Mouse (Mus musculus): Measurements from ENCODE around the gene Pla2g2d. TPM values are rescaled to one million over a fixed set of nuclear protein-coding genes. Genes with fewer than 3 reads are reported as not detected.

The Pla2g2d gene
- 0.20 TPM in 1 of 2 replicates, not detected in the other for polyA plus RNA-seq (2015; fragmentation: Nextera tagmentation; extraction: Ambion mirVana)

GRCm38 (mm10) chr4:138775435-138775834 is at the start of gene Pla2g2d:
TSS of gene Pla2g2d (plus strand) at chr4:138775735.
- H3K4me1 ChIP-seq (ENCODE audit: control insufficient read depth, insufficient read depth, low read length), result 0 out of 2 replicates have a peak, but pooled peaks cover 4% of the 10 kb centered on the region
- H3K27ac ChIP-seq (ENCODE audit: low read length), result no peak within 1 kb of the TSS
- H3K9ac ChIP-seq (ENCODE audit: low read depth, low read length), result no peak within 1 kb of the TSS
- H3K9me3 ChIP-seq (replicated peaks; ENCODE audit: control insufficient read depth, low read length, poor library complexity, severe bottlenecking), result no peaks in the 10 kb centered on the region
- no peak for ATAC-seq
- no peaks in the 10 kb centered on the region for H3K27me3 ChIP-seq (ENCODE audit: control insufficient read depth, insufficient read depth, low read depth, low read length)
- no peak within 1 kb of the TSS for H3K4me3 ChIP-seq (ENCODE audit: low read depth, low read length)
- H3K36me3 ChIP-seq (ENCODE audit: control insufficient read depth, insufficient read depth, low read length), result no peaks in the 10 kb centered on the region
- no peak within 1 kb of the TSS for H3K4me2 ChIP-seq (ENCODE audit: low read length)
- 92% methylated on average over 6 of the region's 6 CpGs for WGBS

- Histone ChIP-seq H3K27me3 (ENCODE audit: control insufficient read depth, insufficient read depth, low read depth, low read length) (no peaks in the 10 kb centered on the region), H3K36me3 (ENCODE audit: control insufficient read depth, insufficient read depth, low read length) (no peaks in the 10 kb centered on the region), H3K9ac (ENCODE audit: low read depth, low read length) (no peak overlapping the region), H3K4me2 (ENCODE audit: low read length) (no peak overlapping the region), H3K27ac (ENCODE audit: low read length) (no peak overlapping the region), H3K9me3 (replicated peaks; ENCODE audit: control insufficient read depth, low read length, poor library complexity, severe bottlenecking) (no peaks in the 10 kb centered on the region), H3K4me1 (ENCODE audit: control insufficient read depth, insufficient read depth, low read length) (peaks cover 21% of the 10 kb centered on the region), H3K4me3 (ENCODE audit: low read depth, low read length) (no peak overlapping the region)
- WGBS, result 85% methylated on average over 5 of the region's 5 CpGs
- no peak for ATAC-seq
Measured at GRCm38 (mm10) chr4:138725751-138726150, 49.8 kb upstream of the Pla2g2d start.

DNA sequence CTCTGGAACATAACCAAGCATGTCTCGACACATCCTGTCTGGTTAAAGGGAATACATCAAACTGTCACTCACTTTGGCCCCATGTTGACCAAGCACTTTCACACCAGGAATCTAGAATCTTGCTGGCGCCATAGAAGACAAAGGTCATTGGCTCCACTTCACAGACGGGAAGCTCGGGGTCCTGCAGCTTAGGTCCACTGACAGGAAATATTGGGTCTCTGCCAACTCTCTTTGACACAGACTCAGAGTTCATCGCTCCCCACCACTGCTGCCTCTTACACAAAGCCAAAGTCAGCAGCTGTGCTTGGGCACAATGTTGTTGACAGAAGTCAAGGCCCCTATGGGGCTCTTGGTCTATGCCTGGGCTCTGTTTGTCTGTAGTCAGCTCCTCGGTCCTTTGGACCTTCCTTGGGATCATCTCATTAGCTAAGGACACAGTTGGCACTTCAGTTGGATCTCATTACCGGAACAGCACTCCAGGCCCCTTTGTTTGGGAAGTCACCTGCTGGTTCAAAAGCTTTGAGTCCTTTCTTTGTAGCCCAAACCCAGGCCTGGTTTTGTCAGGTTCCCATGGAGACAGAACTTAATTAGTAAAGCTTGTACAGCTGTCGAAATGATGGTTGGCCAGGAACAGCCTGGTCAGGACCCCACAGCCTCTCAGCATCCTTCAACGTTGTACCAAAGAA is 46.4 kb upstream of the Pla2g2d start:
- Histone ChIP-seq H3K4me2 (ENCODE audit: low read length) (no peak overlapping the region), H3K9me3 (replicated peaks; ENCODE audit: control insufficient read depth, low read length, poor library complexity, severe bottlenecking) (no peaks in the 10 kb centered on the region), H3K4me1 (ENCODE audit: control insufficient read depth, insufficient read depth, low read length) (peaks cover 17% of the 10 kb centered on the region), H3K4me3 (ENCODE audit: low read depth, low read length) (no peak overlapping the region), H3K36me3 (ENCODE audit: control insufficient read depth, insufficient read depth, low read length) (no peaks in the 10 kb centered on the region), H3K27me3 (ENCODE audit: control insufficient read depth, insufficient read depth, low read depth, low read length) (no peaks in the 10 kb centered on the region), H3K27ac (ENCODE audit: low read length) (no peak overlapping the region), H3K9ac (ENCODE audit: low read depth, low read length) (no peak overlapping the region)
- WGBS, result 19% methylated on average over 9 of the region's 9 CpGs
- peak; percentile 74 for ATAC-seq

DNA sequence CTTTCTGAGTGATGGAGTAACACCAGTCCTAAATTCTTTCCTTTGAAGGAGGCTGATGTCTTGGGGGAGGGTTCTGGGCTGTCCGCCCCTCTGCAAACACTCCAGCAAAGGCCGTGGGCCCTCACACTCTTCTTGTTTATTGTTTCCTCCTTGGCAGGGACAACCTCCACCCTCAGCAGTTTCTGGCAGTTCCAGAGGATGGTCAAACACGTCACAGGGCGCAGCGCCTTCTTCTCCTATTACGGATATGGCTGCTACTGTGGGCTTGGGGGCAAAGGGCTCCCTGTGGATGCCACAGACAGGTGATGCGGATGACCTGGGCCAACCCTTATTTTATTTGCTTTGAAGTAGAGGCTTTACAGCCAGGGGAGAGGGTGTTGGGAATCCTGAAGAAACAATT is 41.4 kb upstream of the Pla2g2d start:
- WGBS, result 86% methylated on average over 7 of the region's 7 CpGs
- H3K27me3 ChIP-seq (ENCODE audit: control insufficient read depth, insufficient read depth, low read depth, low read length), result no peaks in the 10 kb centered on the region
- H3K4me1 ChIP-seq (ENCODE audit: control insufficient read depth, insufficient read depth, low read length), result peaks cover 6% of the 10 kb centered on the region
- H3K9ac ChIP-seq (ENCODE audit: low read depth, low read length), result no peak overlapping the region
- no peak overlapping the region for H3K4me2 ChIP-seq (ENCODE audit: low read length)
- no peak overlapping the region for H3K27ac ChIP-seq (ENCODE audit: low read length)
- H3K9me3 ChIP-seq (replicated peaks; ENCODE audit: control insufficient read depth, low read length, poor library complexity, severe bottlenecking), result no peaks in the 10 kb centered on the region
- no peaks in the 10 kb centered on the region for H3K36me3 ChIP-seq (ENCODE audit: control insufficient read depth, insufficient read depth, low read length)
- H3K4me3 ChIP-seq (ENCODE audit: low read depth, low read length), result no peak overlapping the region
- ATAC-seq, result no peak

DNA sequence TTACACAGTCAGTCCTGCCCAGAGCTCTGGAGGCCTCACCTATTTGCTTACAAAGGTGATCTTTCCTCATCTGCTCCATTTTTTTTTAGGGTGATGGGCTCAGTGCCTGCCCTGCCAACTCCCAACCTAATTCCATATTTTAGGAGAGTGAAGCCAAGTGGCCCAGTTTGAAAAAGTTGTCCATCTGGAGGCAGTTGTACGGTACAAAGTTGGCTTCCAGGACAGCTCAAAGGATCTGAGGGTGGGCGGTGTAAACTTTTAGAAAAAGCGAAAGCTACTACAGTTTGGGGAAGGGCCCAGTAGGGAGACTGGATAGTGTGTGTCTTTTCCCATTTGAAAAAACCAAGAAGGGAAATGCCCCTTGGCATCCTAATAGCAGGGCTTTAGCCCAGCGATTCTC is 40.7 kb upstream of the Pla2g2d start:
- no peaks in the 10 kb centered on the region for H3K36me3 ChIP-seq (ENCODE audit: control insufficient read depth, insufficient read depth, low read length)
- H3K9ac ChIP-seq (ENCODE audit: low read depth, low read length), result no peak overlapping the region
- H3K4me1 ChIP-seq (ENCODE audit: control insufficient read depth, insufficient read depth, low read length), result peaks cover 9% of the 10 kb centered on the region
- H3K9me3 ChIP-seq (replicated peaks; ENCODE audit: control insufficient read depth, low read length, poor library complexity, severe bottlenecking), result no peaks in the 10 kb centered on the region
- no peak overlapping the region for H3K4me3 ChIP-seq (ENCODE audit: low read depth, low read length)
- ATAC-seq, result no peak
- no peak overlapping the region for H3K27ac ChIP-seq (ENCODE audit: low read length)
- WGBS, result 92% methylated on average over 4 of the region's 4 CpGs
- no peaks in the 10 kb centered on the region for H3K27me3 ChIP-seq (ENCODE audit: control insufficient read depth, insufficient read depth, low read depth, low read length)
- no peak overlapping the region for H3K4me2 ChIP-seq (ENCODE audit: low read length)

DNA sequence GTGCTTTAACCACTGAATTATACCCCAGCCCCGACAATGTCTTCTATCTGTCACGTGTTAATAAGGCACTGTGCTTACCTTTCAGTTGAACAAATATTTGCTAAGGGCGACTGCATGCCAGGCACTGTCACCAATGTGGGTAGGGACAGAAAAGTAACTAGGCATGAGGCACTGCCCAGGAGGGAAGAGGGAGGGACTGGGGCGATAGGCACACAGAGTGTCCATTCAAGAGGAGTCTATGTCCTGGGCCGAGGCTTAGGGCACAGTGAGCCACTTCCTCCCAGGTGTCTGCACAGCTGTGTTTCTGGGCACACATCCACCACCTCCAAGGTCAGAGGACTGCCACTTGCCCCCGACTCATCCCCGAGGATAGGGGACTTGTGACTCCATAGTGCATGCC is 38.5 kb upstream of the Pla2g2d start, which contains the start of gene Ubxn10:
TSS of gene Ubxn10 (minus strand) at position 137 of the 400 bp plus-strand sequence.
- 70% methylated on average over 7 of the region's 7 CpGs for WGBS
- no peaks in the 10 kb centered on the region for H3K9me3 ChIP-seq (replicated peaks; ENCODE audit: control insufficient read depth, low read length, poor library complexity, severe bottlenecking)
- ATAC-seq, result no peak
- no peak within 1 kb of the TSS for H3K4me3 ChIP-seq (ENCODE audit: low read depth, low read length)
- H3K4me1 ChIP-seq (ENCODE audit: control insufficient read depth, insufficient read depth, low read length), result peaks cover 9% of the 10 kb centered on the region
- no peaks in the 10 kb centered on the region for H3K27me3 ChIP-seq (ENCODE audit: control insufficient read depth, insufficient read depth, low read depth, low read length)
- H3K27ac ChIP-seq (ENCODE audit: low read length), result no peak within 1 kb of the TSS
- H3K4me2 ChIP-seq (ENCODE audit: low read length), result no peak within 1 kb of the TSS
- no peaks in the 10 kb centered on the region for H3K36me3 ChIP-seq (ENCODE audit: control insufficient read depth, insufficient read depth, low read length)
- no peak within 1 kb of the TSS; the same call in 1 of the 2 replicates for H3K9ac ChIP-seq (ENCODE audit: low read depth, low read length)

- Histone ChIP-seq H3K27me3 (ENCODE audit: control insufficient read depth, insufficient read depth, low read depth, low read length) (no peaks in the 10 kb centered on the region), H3K36me3 (ENCODE audit: control insufficient read depth, insufficient read depth, low read length) (no peaks in the 10 kb centered on the region), H3K9me3 (replicated peaks; ENCODE audit: control insufficient read depth, low read length, poor library complexity, severe bottlenecking) (no peaks in the 10 kb centered on the region), H3K9ac (ENCODE audit: low read depth, low read length) (no peak overlapping the region), H3K27ac (ENCODE audit: low read length) (no peak overlapping the region), H3K4me2 (ENCODE audit: low read length) (no peak overlapping the region), H3K4me3 (ENCODE audit: low read depth, low read length) (no peak overlapping the region), H3K4me1 (ENCODE audit: control insufficient read depth, insufficient read depth, low read length) (peaks cover 9% of the 10 kb centered on the region)
- WGBS, result 11% methylated on average over 7 of the region's 7 CpGs
- ATAC-seq, result no peak
Measured at GRCm38 (mm10) chr4:138739136-138739851, 36.2 kb upstream of the Pla2g2d start.

- WGBS, result 60% methylated on average over 4 of the region's 4 CpGs
- H3K27me3 ChIP-seq (ENCODE audit: control insufficient read depth, insufficient read depth, low read depth, low read length), result no peaks in the 10 kb centered on the region
- no peak for ATAC-seq
Measured at GRCm38 (mm10) chr4:138745884-138746283, 29.7 kb upstream of the Pla2g2d start.

DNA sequence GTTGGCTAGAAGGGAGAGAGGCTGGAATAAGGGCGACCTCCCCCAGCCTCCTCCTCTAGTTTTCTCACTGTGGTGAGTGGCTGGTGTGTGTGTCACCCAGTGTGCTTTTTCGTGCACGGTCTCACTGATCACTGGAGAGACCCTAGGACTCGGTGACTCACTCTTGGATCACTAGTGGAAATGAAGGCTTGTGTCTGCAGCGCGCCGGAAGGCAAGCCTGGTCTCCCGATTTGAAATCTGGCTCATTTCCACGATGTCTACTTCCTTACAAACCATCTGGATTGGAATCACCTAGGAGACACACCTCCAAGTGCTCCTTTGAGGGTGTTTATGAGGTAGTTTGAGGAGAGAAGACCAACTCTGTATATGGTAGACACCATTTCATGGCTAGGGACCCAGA is 28.7 kb upstream of the Pla2g2d start:
- no peak for ATAC-seq
- H3K27me3 ChIP-seq (ENCODE audit: control insufficient read depth, insufficient read depth, low read depth, low read length), result no peaks in the 10 kb centered on the region
- no peak overlapping the region for H3K27ac ChIP-seq (ENCODE audit: low read length)
- H3K36me3 ChIP-seq (ENCODE audit: control insufficient read depth, insufficient read depth, low read length), result no peaks in the 10 kb centered on the region
- no peak overlapping the region for H3K9ac ChIP-seq (ENCODE audit: low read depth, low read length)
- 91% methylated on average over 9 of the region's 9 CpGs for WGBS
- H3K4me2 ChIP-seq (ENCODE audit: low read length), result no peak overlapping the region
- H3K4me1 ChIP-seq (ENCODE audit: control insufficient read depth, insufficient read depth, low read length), result 0 out of 2 replicates have a peak, but pooled peaks cover 7% of the 10 kb centered on the region
- H3K9me3 ChIP-seq (replicated peaks; ENCODE audit: control insufficient read depth, low read length, poor library complexity, severe bottlenecking), result no peaks in the 10 kb centered on the region
- H3K4me3 ChIP-seq (ENCODE audit: low read depth, low read length), result no peak overlapping the region

More at GRCm38 (mm10) chr4:138745884-138746283, 29.7 kb upstream of the Pla2g2d start:
- H3K9ac ChIP-seq (ENCODE audit: low read depth, low read length), result no peak overlapping the region
- H3K27ac ChIP-seq (ENCODE audit: low read length), result no peak overlapping the region
- H3K4me2 ChIP-seq (ENCODE audit: low read length), result no peak overlapping the region
- 0 out of 2 replicates have a peak, but pooled peaks cover 7% of the 10 kb centered on the region for H3K4me1 ChIP-seq (ENCODE audit: control insufficient read depth, insufficient read depth, low read length)
- H3K9me3 ChIP-seq (replicated peaks; ENCODE audit: control insufficient read depth, low read length, poor library complexity, severe bottlenecking), result no peaks in the 10 kb centered on the region
- no peaks in the 10 kb centered on the region for H3K36me3 ChIP-seq (ENCODE audit: control insufficient read depth, insufficient read depth, low read length)
- H3K4me3 ChIP-seq (ENCODE audit: low read depth, low read length), result no peak overlapping the region
